Mouse (Mus musculus) kidney, adult 2 months (tissue): ENCODE results near the gene Stt3b. TPM values are rescaled to one million over a fixed set of nuclear protein-coding genes. Genes with fewer than 3 reads are reported as not detected.
A peak's percentile ranks its signal among the peaks of the same experiment; 100 is the strongest.

Experiments
- DNase-seq: peaks from one replicate; pipeline ENCODE4 v3.0.0; 2021
- H3K27ac ChIP-seq: fragments of 200-500 bp; 2 replicates; pipeline ENCODE4 v1.5.1; 2012; ENCODE audit warnings: low read depth, low read length, control low read depth, inconsistent platforms; ENCODE audit not compliant: insufficient read depth
- H3K27me3 ChIP-seq: fragments of 200-500 bp; replicated peaks from 2 replicates; pipeline ENCODE4 v1.6.1; 2012; ENCODE audit warnings: mild to moderate bottlenecking, moderate library complexity, low read length, inconsistent platforms; ENCODE audit not compliant: control insufficient read depth, insufficient read depth
- H3K36me3 ChIP-seq: fragments of 200-500 bp; 2 replicates; pipeline ENCODE4 v1.6.1; 2012; ENCODE audit warnings: mild to moderate bottlenecking, moderate library complexity, low read length, inconsistent platforms; ENCODE audit not compliant: control insufficient read depth, insufficient read depth
- H3K4me1 ChIP-seq: fragments of 200-500 bp; 2 replicates; pipeline ENCODE4 v1.6.1; 2011; ENCODE audit warnings: low read length; ENCODE audit not compliant: control insufficient read depth, insufficient read depth
- H3K4me3 ChIP-seq: fragments of 200-500 bp; 2 replicates; pipeline ENCODE4 v1.5.1; 2011; ENCODE audit warnings: mild to moderate bottlenecking, low read depth, low read length, control low read depth; ENCODE audit not compliant: insufficient read depth
- CTCF ChIP-seq: fragments of 200-500 bp; conservative IDR thresholded peaks from 2 replicates; pipeline ENCODE4 v1.5.1; 2011; ENCODE audit warnings: low read depth, mild to moderate bottlenecking, control low read depth, low read length, moderate library complexity, mixed read lengths; ENCODE audit not compliant: insufficient read depth, insufficient read length
- POLR2A ChIP-seq: fragments of 200-500 bp; IDR thresholded peaks from one replicate; pipeline ENCODE4 v1.6.1; 2011; ENCODE audit warnings: low read depth, low read length, control low read depth
- WGBS: fragments of 180-500 bp; shearing (Covaris S2); methylation state at CpG from one replicate; pipeline ENCODE4 v1.1.7; 2018; 5-methylcytosine and 5-hydroxymethylcytosine counted together
- polyA plus RNA-seq: library from polyadenylated mRNA; depleted of rRNA; stranded (reverse); fragments of >200 nt; gene quantifications from 2 replicates; pipeline ENCODE4 v1.2.3, GENCODE M21; 2012

Stt3b gene
- polyA plus RNA-seq, 1 experiment: 45.9 TPM

- TF ChIP-seq POLR2A: no peak
- DNase-seq: peak; percentile 43
Measured at GRCm38 (mm10) chr9:115306202-115306601, 4.0 kb downstream of the Stt3b start.

GRCm38 (mm10) chr9:115304149-115304548 lies 6.1 kb downstream of the Stt3b start:
- H3K27ac ChIP-seq: no peak overlapping the region
- 70% methylated on average over 4 of the region's 4 CpGs for WGBS

More at GRCm38 (mm10) chr9:115306202-115306601, 4.0 kb downstream of the Stt3b start:
- H3K4me1 ChIP-seq: peaks cover 20% of the 10 kb centered on the region
- H3K27me3 ChIP-seq: no peaks in the 10 kb centered on the region
- no peaks in the 10 kb centered on the region for H3K36me3 ChIP-seq
- 13% methylated on average over 6 of the region's 6 CpGs for WGBS
- no peak overlapping the region for H3K4me3 ChIP-seq
- H3K27ac ChIP-seq: no peak overlapping the region

GRCm38 (mm10) chr9:115301593-115301992 lies 8.6 kb downstream of the Stt3b start:
- 50% methylated on average over 7 of the region's 7 CpGs for WGBS
- H3K4me1 ChIP-seq: peaks cover 18% of the 10 kb centered on the region
- H3K36me3 ChIP-seq: no peaks in the 10 kb centered on the region
- H3K27me3 ChIP-seq: no peaks in the 10 kb centered on the region
- TF ChIP-seq POLR2A: no peak
- peak; percentile 36; the same call in 1 of the 2 replicates for TF ChIP-seq CTCF
- H3K27ac ChIP-seq: no peak overlapping the region
- no peak overlapping the region for H3K4me3 ChIP-seq
- DNase-seq: peak; percentile 70

More at GRCm38 (mm10) chr9:115304149-115304548, 6.1 kb downstream of the Stt3b start:
- TF ChIP-seq POLR2A (no peak), CTCF (no peak)
- DNase-seq: no peak
- no peak overlapping the region for H3K4me3 ChIP-seq
- H3K27me3 ChIP-seq: no peaks in the 10 kb centered on the region
- peaks cover 22% of the 10 kb centered on the region for H3K4me1 ChIP-seq
- H3K36me3 ChIP-seq: no peaks in the 10 kb centered on the region

- 97% methylated on average over 6 of the region's 6 CpGs for WGBS
- Histone ChIP-seq H3K27ac (no peak overlapping the region), H3K4me3 (no peak overlapping the region), H3K27me3 (no peaks in the 10 kb centered on the region), H3K4me1 (peaks cover 15% of the 10 kb centered on the region), H3K36me3 (no peaks in the 10 kb centered on the region)
- TF ChIP-seq CTCF (no peak), POLR2A (no peak)
- DNase-seq: no peak
Measured at GRCm38 (mm10) chr9:115301002-115301579, 9.1 kb downstream of the Stt3b start.

- 43% methylated on average over 7 of the region's 7 CpGs for WGBS
Measured at GRCm38 (mm10) chr9:115296738-115297137, 13.5 kb downstream of the Stt3b start.

GRCm38 (mm10) chr9:115293920-115294594 lies 16.2 kb downstream of the Stt3b start:
- WGBS: 49% methylated on average over 10 of the region's 10 CpGs
- peak; percentile 59 for DNase-seq
- no peaks in the 10 kb centered on the region for H3K36me3 ChIP-seq
- H3K4me1 ChIP-seq: peaks cover 16% of the 10 kb centered on the region
- no peak overlapping the region for H3K27ac ChIP-seq
- no peak overlapping the region for H3K4me3 ChIP-seq
- TF ChIP-seq CTCF (no peak), POLR2A (no peak)
- H3K27me3 ChIP-seq: no peaks in the 10 kb centered on the region

More at GRCm38 (mm10) chr9:115296738-115297137, 13.5 kb downstream of the Stt3b start:
- H3K4me3 ChIP-seq: no peak overlapping the region
- peaks cover 19% of the 10 kb centered on the region for H3K4me1 ChIP-seq
- TF ChIP-seq POLR2A: no peak
- no peak for TF ChIP-seq CTCF
- no peaks in the 10 kb centered on the region for H3K36me3 ChIP-seq
- no peak overlapping the region for H3K27ac ChIP-seq
- no peaks in the 10 kb centered on the region for H3K27me3 ChIP-seq
- DNase-seq: peak; percentile 51

GRCm38 (mm10) chr9:115287774-115288434 lies 22.3 kb downstream of the Stt3b start:
- peaks cover 30% of the 10 kb centered on the region for H3K4me1 ChIP-seq
- no peak overlapping the region for H3K4me3 ChIP-seq
- 51% methylated on average over 6 of the region's 6 CpGs for WGBS
- peak; percentile 81 for DNase-seq
- H3K27me3 ChIP-seq: no peaks in the 10 kb centered on the region
- TF ChIP-seq POLR2A (no peak), CTCF (no peak)
- no peaks in the 10 kb centered on the region for H3K36me3 ChIP-seq
- H3K27ac ChIP-seq: 0 out of 2 replicates have a peak overlapping the region, but pooled peaks have one; percentile 4
